Mouse (Mus musculus) MEL (cell line): ENCODE results near the gene Reep1. TPM values are rescaled to one million over a fixed set of nuclear protein-coding genes. Genes with fewer than 3 reads are reported as not detected.

Experiments used
- DNase-seq: peaks from one replicate; pipeline ENCODE4 v3.0.0; 2011; ENCODE audit warnings: low read depth, low spot score
- H3K27ac ChIP-seq: 2 replicates; pipeline ENCODE4 v1.5.1; 2012; ENCODE audit warnings: low read depth, mild to moderate bottlenecking, control low read depth, low read length, moderate library complexity; ENCODE audit not compliant: control insufficient read depth
- H3K27me3 ChIP-seq, 2 experiments: fragments of 150-350 bp in 1 of 2; sonication (generic) in 1 of 2; 2 replicates each; pipeline ENCODE4 v1.6.1; 2012; ENCODE audit warnings: low read length in 2 of 2, mild to moderate bottlenecking in 2 of 2, improper control_type of control experiment in 1 of 2, moderate library complexity in 1 of 2; ENCODE audit not compliant: insufficient read depth in 2 of 2, control insufficient read depth in 1 of 2
- H3K36me3 ChIP-seq, 2 experiments: 2 replicates each; pipeline ENCODE4 v1.6.1; 2012 to 2014; ENCODE audit warnings: low read length in 2 of 2, improper control_type of control experiment in 1 of 2, inconsistent platforms in 1 of 2, mild to moderate bottlenecking in 1 of 2; ENCODE audit not compliant: insufficient read depth in 2 of 2, control insufficient read depth in 1 of 2
- H3K4me1 ChIP-seq, 2 experiments: fragments of 150-350 bp in 1 of 2; sonication (generic) in 1 of 2; 2 replicates each; pipeline ENCODE4 v1.6.1; 2012; ENCODE audit warnings: low read length in 2 of 2, improper control_type of control experiment in 1 of 2, mild to moderate bottlenecking in 1 of 2; ENCODE audit not compliant: insufficient read depth in 2 of 2, control insufficient read depth in 1 of 2
- H3K4me3 ChIP-seq, 2 experiments: fragments of 150-350 bp in 1 of 2; sonication (generic) in 1 of 2; 2 replicates each; pipeline ENCODE4 v1.5.1; 2012; ENCODE audit warnings: low read depth in 2 of 2, low read length in 2 of 2, mild to moderate bottlenecking in 2 of 2, moderate library complexity in 2 of 2, control low read depth in 1 of 2, improper control_type of control experiment in 1 of 2; ENCODE audit not compliant: control insufficient read depth in 1 of 2, insufficient read depth in 1 of 2
- H3K79me2 ChIP-seq: 2 replicates; pipeline ENCODE4 v1.6.1; 2012; ENCODE audit warnings: mild to moderate bottlenecking, low read length, moderate library complexity; ENCODE audit not compliant: control insufficient read depth, poor library complexity, insufficient read depth
- H3K9ac ChIP-seq: 2 replicates; pipeline ENCODE4 v1.6.1; 2012; ENCODE audit warnings: low read depth, mild to moderate bottlenecking, control low read depth, low read length, moderate library complexity; ENCODE audit not compliant: control insufficient read depth, poor library complexity, severe bottlenecking
- H3K9me3 ChIP-seq: fragments of 150-350 bp; sonication (generic); replicated peaks from 2 replicates; pipeline ENCODE4 v1.6.1; 2012; ENCODE audit warnings: mild to moderate bottlenecking, low read length, improper control_type of control experiment, moderate library complexity; ENCODE audit not compliant: insufficient read depth
- EP300 ChIP-seq, 2 experiments: IDR thresholded peaks; 2 replicates each; pipeline ENCODE4 v1.6.1; 2011; ENCODE audit warnings: improper control_type of control experiment in 2 of 2, low read length in 2 of 2, low read depth in 1 of 2, mild to moderate bottlenecking in 1 of 2
- HCFC1 ChIP-seq: IDR thresholded peaks from 2 replicates; pipeline ENCODE4 v1.6.1; 2012; ENCODE audit warnings: low read depth, mild to moderate bottlenecking, inconsistent platforms, low read length, improper control_type of control experiment, moderate library complexity
- JUND ChIP-seq: IDR thresholded peaks from 2 replicates; pipeline ENCODE4 v1.6.1; 2011; ENCODE audit warnings: low read depth, mild to moderate bottlenecking, improper control_type of control experiment, low read length
- MAX ChIP-seq: IDR thresholded peaks from 2 replicates; pipeline ENCODE4 v1.6.1; 2011; ENCODE audit warnings: low read length, improper control_type of control experiment
- POLR2A ChIP-seq, 2 experiments: IDR thresholded peaks; 2 replicates each; pipeline ENCODE4 v1.6.1; 2011 to 2012; ENCODE audit warnings: low read length in 2 of 2, mild to moderate bottlenecking in 2 of 2, control low read depth in 1 of 2, improper control_type of control experiment in 1 of 2, low read depth in 1 of 2, moderate library complexity in 1 of 2; ENCODE audit not compliant: control insufficient read depth in 1 of 2, insufficient read depth in 1 of 2, poor library complexity in 1 of 2
- POLR2AphosphoS2 ChIP-seq: IDR thresholded peaks from 2 replicates; pipeline ENCODE4 v1.6.1; 2011; ENCODE audit warnings: low read length, improper control_type of control experiment
- POLR2AphosphoS5 ChIP-seq: IDR thresholded peaks from 2 replicates; pipeline ENCODE4 v1.6.1; 2012; ENCODE audit warnings: low read depth, borderline replicate concordance, mild to moderate bottlenecking, inconsistent platforms, low read length, moderate library complexity, mixed read lengths
- RAD21 ChIP-seq: IDR thresholded peaks from 2 replicates; pipeline ENCODE4 v1.6.1; 2011; ENCODE audit warnings: mild to moderate bottlenecking, low read depth, low read length, improper control_type of control experiment
- SIN3A ChIP-seq: IDR thresholded peaks from 2 replicates; pipeline ENCODE4 v1.6.1; 2012; ENCODE audit warnings: low read length, improper control_type of control experiment, inconsistent platforms
- TCF12 ChIP-seq: IDR thresholded peaks from 2 replicates; pipeline ENCODE4 v1.6.1; 2014; ENCODE audit warnings: low read depth, mild to moderate bottlenecking, inconsistent platforms, low read length, improper control_type of control experiment, moderate library complexity
- UBTF ChIP-seq: IDR thresholded peaks from 2 replicates; pipeline ENCODE4 v1.6.1; 2012; ENCODE audit warnings: low read depth, mild to moderate bottlenecking, inconsistent platforms, low read length, improper control_type of control experiment, moderate library complexity, borderline replicate concordance; ENCODE audit not compliant: insufficient read depth
- USF2 ChIP-seq, 2 experiments: IDR thresholded peaks; 2 replicates each; pipeline ENCODE4 v1.6.1; 2011 to 2012; ENCODE audit warnings: improper control_type of control experiment in 2 of 2, low read length in 2 of 2, borderline replicate concordance in 1 of 2, inconsistent platforms in 1 of 2, low read depth in 1 of 2, mild to moderate bottlenecking in 1 of 2; ENCODE audit not compliant: insufficient read depth in 1 of 2
- ZKSCAN1 ChIP-seq: IDR thresholded peaks from 2 replicates; pipeline ENCODE4 v1.6.1; 2012; ENCODE audit warnings: low read depth, mild to moderate bottlenecking, inconsistent platforms, low read length, improper control_type of control experiment, moderate library complexity
- ZMIZ1 ChIP-seq: IDR thresholded peaks from 2 replicates; pipeline ENCODE4 v1.6.1; 2012; ENCODE audit warnings: low read depth, mild to moderate bottlenecking, inconsistent platforms, low read length, improper control_type of control experiment, moderate library complexity
- ZNF384 ChIP-seq: IDR thresholded peaks from 2 replicates; pipeline ENCODE4 v1.6.1; 2012; ENCODE audit warnings: low read depth, mild to moderate bottlenecking, inconsistent platforms, low read length, improper control_type of control experiment
- polyA plus RNA-seq, 2 experiments: library from polyadenylated mRNA; stranded (reverse) in 1 of 2; unstranded in 1 of 2; fragments of >175 nt in 1 of 2; fragments of >200 nt in 1 of 2; gene quantifications; 2 replicates each; pipeline versions ENCODE4 v1.2.1 to v1.2.4; 2012; ENCODE audit warnings: low replicate concordance in 2 of 2, low read depth in 1 of 2; ENCODE audit not compliant: insufficient read length in 2 of 2, insufficient read depth in 1 of 2, missing spikeins in 1 of 2
- total RNA-seq: library from RNA; depleted of rRNA; stranded (reverse); fragments of 300-350 nt; gene quantifications from 2 replicates; pipeline ENCODE4 v1.2.3, GENCODE M21; 2012

Reep1 gene
- total and polyA plus RNA-seq, 3 experiments = 0.12 to 0.36 TPM; not detected in 1

- Histone ChIP-seq H3K27me3 (no peaks in the 10 kb centered on the region), H3K4me1 (peaks cover 5 to 11% of the 10 kb centered on the region in 2 experiments), H3K79me2 (no peaks in the 10 kb centered on the region), H3K36me3 (0 out of 4 replicates have a peak, but pooled peaks cover 0 to 6% of the 10 kb centered on the region in 2 experiments), H3K9me3 (no peaks in the 10 kb centered on the region), H3K27ac (no peak overlapping the region), H3K4me3 (peak overlapping the region; percentile 9 to 64), H3K9ac (peak overlapping the region; percentile 1)
- 0 out of 2 replicates have a peak, but pooled peaks have one; percentile 16 for TF ChIP-seq MAX
- TF ChIP-seq JUND = no peak
- no peak for TF ChIP-seq ZKSCAN1
- TF ChIP-seq TCF12 = no peak
- TF ChIP-seq POLR2A (IDR thresholded peaks at IDR 0.05; ENCODE audit: control insufficient read depth in 1 of 2, insufficient read depth in 1 of 2, low read depth in 1 of 2, low read length in 2 of 2, poor library complexity in 1 of 2) = no peak
- TF ChIP-seq SIN3A = 0 out of 2 replicates have a peak, but pooled peaks have one; percentile 12
- no peak for TF ChIP-seq HCFC1
- no peak for TF ChIP-seq UBTF
- no peak for DNase-seq
Observed at GRCm38 (mm10) chr6:71801714-71802094, 94.3 kb downstream of the Reep1 start.

- Histone ChIP-seq H3K9me3 (no peaks in the 10 kb centered on the region), H3K27me3 (no peaks in the 10 kb centered on the region), H3K79me2 (no peaks in the 10 kb centered on the region), H3K27ac (no peak overlapping the region), H3K4me1 (peaks cover 5 to 11% of the 10 kb centered on the region in 2 experiments), H3K36me3 (0 out of 4 replicates have a peak, but pooled peaks cover 0 to 6% of the 10 kb centered on the region in 2 experiments), H3K9ac (no peak overlapping the region), H3K4me3 (no peak overlapping the region)
- TF ChIP-seq ZMIZ1 = no peak
- no peak for TF ChIP-seq USF2 (IDR thresholded peaks at IDR 0.05; ENCODE audit: borderline replicate concordance in 1 of 2, insufficient read depth in 1 of 2, low read depth in 1 of 2, low read length in 2 of 2)
- no peak for TF ChIP-seq ZNF384
- TF ChIP-seq POLR2AphosphoS5 = no peak
- no peak for TF ChIP-seq POLR2AphosphoS2
- no peak for TF ChIP-seq RAD21
- TF ChIP-seq POLR2A (IDR thresholded peaks at IDR 0.05; ENCODE audit: control insufficient read depth in 1 of 2, insufficient read depth in 1 of 2, low read depth in 1 of 2, low read length in 2 of 2, poor library complexity in 1 of 2) = no peak
- TF ChIP-seq EP300 (IDR thresholded peaks at IDR 0.05; ENCODE audit: low read depth in 1 of 2, low read length in 2 of 2) = no peak
- DNase-seq = no peak
Observed at GRCm38 (mm10) chr6:71803609-71804008, 96.2 kb downstream of the Reep1 start.
